Mouse (Mus musculus) T-cell, adult 66 days (primary cell): ENCODE data around the gene Psph. TPM values are rescaled to one million over a fixed set of nuclear protein-coding genes. Genes with fewer than 3 reads are reported as not detected.

Source experiments
- total RNA-seq, 2 experiments: library from RNA; stranded (reverse); gene quantifications; 3 replicates in 1 of 2; 4 replicates in 1 of 2; pipeline ENCODE4 v1.2.4; 2023

Gene Psph
- total RNA-seq: 10 to 100 TPM; 15.0 to 18.2 TPM

DNA sequence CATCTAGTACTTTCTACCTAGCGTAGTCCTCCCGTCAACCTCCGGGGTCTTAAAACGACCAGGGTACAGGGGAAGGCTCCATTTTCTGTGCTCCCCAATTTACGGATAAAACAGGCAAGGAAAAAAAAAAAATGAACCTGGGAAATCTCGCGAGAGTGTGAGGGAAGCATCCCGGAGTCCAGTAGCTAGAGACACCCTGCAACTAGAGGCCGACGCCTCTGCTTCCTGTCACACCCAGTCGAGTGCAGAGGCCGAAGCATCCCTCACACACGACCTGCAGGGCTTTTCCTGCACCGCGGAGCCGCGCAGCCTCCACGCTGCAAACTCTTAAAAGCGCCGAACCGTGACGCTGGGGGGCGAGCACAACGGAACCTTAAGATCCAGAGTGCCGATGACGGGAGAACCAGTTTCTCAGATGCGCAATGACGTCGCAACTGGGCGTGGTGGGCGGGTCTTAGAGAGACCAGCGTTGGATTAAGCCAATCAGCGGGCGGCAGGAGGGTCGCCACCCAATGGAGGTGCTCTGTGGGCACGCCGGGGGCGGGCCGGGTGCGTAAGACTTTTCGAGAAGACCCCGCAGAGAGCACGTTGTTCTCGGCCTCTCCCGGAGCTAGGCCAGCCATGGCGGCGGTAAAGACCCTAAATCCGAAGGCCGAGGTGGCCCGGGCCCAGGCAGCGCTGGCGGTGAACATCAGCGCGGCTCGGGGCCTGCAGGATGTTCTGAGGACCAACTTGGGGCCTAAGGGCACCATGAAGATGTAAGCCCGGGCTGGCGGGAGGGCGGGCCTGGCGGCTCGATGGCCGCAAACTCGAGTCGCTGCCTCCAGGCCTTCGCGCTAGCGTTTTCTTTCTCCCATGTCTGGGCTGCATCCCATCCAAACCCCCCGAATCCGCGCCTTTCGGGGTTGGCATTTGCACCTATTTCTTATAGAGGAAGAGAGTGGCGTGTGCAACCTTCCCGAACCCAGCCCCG is at the start of gene Psph:
Gene Psph, minus strand, starts transcription at position 632 of the 973 bp plus-strand sequence.

DNA sequence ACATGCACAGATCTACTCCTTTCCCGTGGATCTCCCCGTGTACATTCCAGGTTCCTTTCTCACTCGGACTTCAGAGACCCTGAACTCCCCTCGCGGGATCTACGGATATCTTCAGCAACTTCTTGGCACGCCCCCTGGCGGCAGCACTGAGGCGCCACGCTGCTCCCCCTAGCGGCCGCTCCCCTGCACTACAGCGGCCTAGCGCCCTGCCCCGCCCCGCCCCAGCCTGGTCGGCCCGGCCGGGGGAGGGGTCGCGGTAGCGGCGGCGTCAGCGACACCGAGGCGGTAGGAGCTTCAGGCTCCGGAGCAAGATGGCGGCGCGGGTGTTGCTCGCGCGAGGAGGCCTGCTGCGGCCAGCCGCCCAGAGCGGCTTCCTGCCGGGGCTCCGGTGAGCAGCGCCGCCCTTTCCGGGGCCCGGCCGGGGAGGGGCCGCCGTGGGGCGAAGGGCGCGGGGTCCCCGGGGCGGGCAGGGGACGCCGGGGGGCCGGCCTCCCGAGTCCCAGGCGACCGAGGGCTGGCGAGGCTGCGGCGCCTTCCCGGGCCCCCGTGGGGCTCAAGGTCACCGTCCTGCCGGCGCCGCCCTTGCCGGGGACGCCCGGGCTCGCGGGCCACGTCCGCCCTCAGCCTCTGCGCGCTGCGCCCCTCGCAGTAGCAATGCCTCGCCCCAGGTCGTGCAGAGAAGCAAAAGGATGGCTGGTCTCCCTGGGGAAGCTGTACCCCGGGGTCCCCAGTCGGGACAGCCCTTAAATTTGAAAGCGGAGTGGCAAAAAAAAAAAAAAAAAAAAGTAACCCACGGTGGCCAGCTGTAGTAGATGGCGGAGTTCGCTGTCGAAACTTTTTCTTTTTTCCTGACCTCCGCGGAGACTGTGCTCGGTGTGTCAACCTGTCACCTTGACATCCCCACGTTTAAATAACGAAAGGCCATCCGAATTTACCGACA is 62.1 kb downstream of the Psph start, which contains the start of gene Nipsnap2:
Gene Nipsnap2, plus strand, starts transcription at position 230 of the 940 bp plus-strand sequence.

Other genes with a start within 250 kb of the Psph start
- gene Mmp17, start 203.3 kb downstream of the Psph start, total RNA-seq: 1 to 10 TPM in 1 of 2 experiments, under 1 TPM in 1; 0.79 to 1.1 TPM
- gene Zfp11, start 117.3 kb downstream of the Psph start, total RNA-seq: 1 to 10 TPM; 1.1 to 1.7 TPM
- not detected for gene Sept14, start 78.9 kb downstream of the Psph start, total RNA-seq
- gene Mrps17, start 72.0 kb downstream of the Psph start, total RNA-seq: 10 to 100 TPM; 46.5 to 57.2 TPM
- gene Nipsnap2, start 62.4 kb downstream of the Psph start, total RNA-seq: 10 to 100 TPM; 26.3 to 28.2 TPM
- gene Sumf2, start 59.5 kb upstream of the Psph start, total RNA-seq: 10 to 100 TPM; 23.9 to 25.2 TPM
- gene Chchd2, start 100.0 kb upstream of the Psph start, total RNA-seq: 100 to 1,000 TPM; 153 to 181 TPM
- gene Zbed5, start 108.3 kb upstream of the Psph start, total RNA-seq: 1 to 10 TPM; 1.1 to 2.0 TPM
- gene Phkg1, start 111.1 kb upstream of the Psph start, total RNA-seq: under 1 TPM; 0.39 to 0.76 TPM
- gene Nupr1l, start 121.1 kb upstream of the Psph start, total RNA-seq: under 1 TPM; 0.41 to 0.70 TPM
- gene Vkorc1l1, start 154.5 kb upstream of the Psph start, total RNA-seq: 10 to 100 TPM; 10.3 to 13.7 TPM
- 10 to 100 TPM; 25.2 to 32.1 TPM for gene Gusb, start 215.6 kb upstream of the Psph start, total RNA-seq
- 10 to 100 TPM; 22.5 to 32.0 TPM for gene Asl, start 241.8 kb upstream of the Psph start, total RNA-seq
- gene Crcp, start 241.8 kb upstream of the Psph start, total RNA-seq: 10 to 100 TPM; 25.8 to 28.9 TPM